Mouse (Mus musculus): ENCODE results near the gene Olfr1377.
"Not testable (repeated sequence)": the region's sequence is repeated elsewhere in the genome, so short reads cannot be mapped to it uniquely, and the experiment has no call there.

Gene Olfr1377

GRCm38 (mm10) chr11:50964886-50965285, 16.9 kb upstream of the Olfr1377 start:
- H3K4me3 ChIP-seq (replicated peaks; ENCODE audit: low read length), result no peak overlapping the region
- H3K9me3 ChIP-seq (ENCODE audit: low read length), result no peaks in the 10 kb centered on the region
- H3K36me3 ChIP-seq (ENCODE audit: insufficient read depth, low read length), result no peaks in the 10 kb centered on the region
- no peak for TF ChIP-seq NANOG (IDR thresholded peaks at IDR 0.05; ENCODE audit: borderline replicate concordance, low read length)
- TF ChIP-seq CTCF (conservative IDR thresholded peaks at IDR 0.05; ENCODE audit: low read length), result no peak
- no peak for TF ChIP-seq POU5F1 (IDR thresholded peaks at IDR 0.05; ENCODE audit: borderline replicate concordance, low read length)
- H3K4me1 ChIP-seq (replicated peaks; ENCODE audit: low read depth, low read length), result no peaks in the 10 kb centered on the region
- no peaks in the 10 kb centered on the region for H3K27me3 ChIP-seq (ENCODE audit: insufficient read depth, low read length)

GRCm38 (mm10) chr11:50966230-50966629, 15.5 kb upstream of the Olfr1377 start, which contains the start of gene Olfr1378:
Gene Olfr1378 (plus strand): TSS chr11:50966530.
- no peak within 1 kb of the TSS for H3K4me3 ChIP-seq (replicated peaks; ENCODE audit: low read length)
- H3K4me1 ChIP-seq (replicated peaks; ENCODE audit: low read depth, low read length), result no peaks in the 10 kb centered on the region
- H3K27me3 ChIP-seq (ENCODE audit: insufficient read depth, low read length), result no peaks in the 10 kb centered on the region
- TF ChIP-seq POU5F1 (IDR thresholded peaks at IDR 0.05; ENCODE audit: borderline replicate concordance, low read length) (no peak), NANOG (IDR thresholded peaks at IDR 0.05; ENCODE audit: borderline replicate concordance, low read length) (no peak), CTCF (conservative IDR thresholded peaks at IDR 0.05; ENCODE audit: low read length) (no peak)
- H3K9me3 ChIP-seq (ENCODE audit: low read length), result no peaks in the 10 kb centered on the region
- H3K36me3 ChIP-seq (ENCODE audit: insufficient read depth, low read length), result no peaks in the 10 kb centered on the region

GRCm38 (mm10) chr11:50977216-50977615, 4.6 kb upstream of the Olfr1377 start:
- TF ChIP-seq CTCF (conservative IDR thresholded peaks at IDR 0.05; ENCODE audit: low read length) (peak; percentile 50), NANOG (IDR thresholded peaks at IDR 0.05; ENCODE audit: borderline replicate concordance, low read length) (no peak)
- no peaks in the 10 kb centered on the region for H3K9me3 ChIP-seq (ENCODE audit: low read length)
- H3K4me1 ChIP-seq (replicated peaks; ENCODE audit: low read depth, low read length), result no peaks in the 10 kb centered on the region
- no peak overlapping the region for H3K4me3 ChIP-seq (replicated peaks; ENCODE audit: low read length)
- H3K27me3 ChIP-seq (ENCODE audit: insufficient read depth, low read length), result no peaks in the 10 kb centered on the region
- H3K36me3 ChIP-seq (ENCODE audit: insufficient read depth, low read length), result no peaks in the 10 kb centered on the region

GRCm38 (mm10) chr11:51003296-51003695, 21.5 kb downstream of the Olfr1377 start, which contains the start of gene Olfr51:
Gene Olfr51 (plus strand): TSS chr11:51003596.
- H3K36me3 ChIP-seq (ENCODE audit: insufficient read depth, low read length), result no peaks in the 10 kb centered on the region
- H3K27me3 ChIP-seq (ENCODE audit: insufficient read depth, low read length), result no peaks in the 10 kb centered on the region
- H3K9me3 ChIP-seq (ENCODE audit: low read length), result no peaks in the 10 kb centered on the region
- no peaks in the 10 kb centered on the region for H3K4me1 ChIP-seq (replicated peaks; ENCODE audit: low read depth, low read length)
- no peak within 1 kb of the TSS for H3K4me3 ChIP-seq (replicated peaks; ENCODE audit: low read length)
- no peak for TF ChIP-seq POU5F1 (IDR thresholded peaks at IDR 0.05; ENCODE audit: borderline replicate concordance, low read length)
- no peak for TF ChIP-seq NANOG (IDR thresholded peaks at IDR 0.05; ENCODE audit: borderline replicate concordance, low read length)
- TF ChIP-seq CTCF (conservative IDR thresholded peaks at IDR 0.05; ENCODE audit: low read length), result no peak

- Histone ChIP-seq H3K4me3 (replicated peaks; ENCODE audit: low read length) (no peak overlapping the region), H3K4me1 (replicated peaks; ENCODE audit: low read depth, low read length) (no peaks in the 10 kb centered on the region), H3K36me3 (ENCODE audit: insufficient read depth, low read length) (no peaks in the 10 kb centered on the region), H3K9me3 (ENCODE audit: low read length) (peaks cover 6% of the 10 kb centered on the region; the same call in 1 of the 2 replicates), H3K27me3 (ENCODE audit: insufficient read depth, low read length) (no peaks in the 10 kb centered on the region)
- no peak for TF ChIP-seq NANOG (IDR thresholded peaks at IDR 0.05; ENCODE audit: borderline replicate concordance, low read length)
Observed at GRCm38 (mm10) chr11:51011821-51012220, 30.1 kb downstream of the Olfr1377 start.

GRCm38 (mm10) chr11:51013936-51014335, 32.2 kb downstream of the Olfr1377 start, which contains the start of gene Olfr54:
Gene Olfr54 (plus strand): TSS chr11:51014236.
- Histone ChIP-seq H3K36me3 (ENCODE audit: insufficient read depth, low read length) (no peaks in the 10 kb centered on the region), H3K4me3 (replicated peaks; ENCODE audit: low read length) (no peak within 1 kb of the TSS), H3K9me3 (ENCODE audit: low read length) (peaks cover 6% of the 10 kb centered on the region; the same call in 1 of the 2 replicates), H3K4me1 (replicated peaks; ENCODE audit: low read depth, low read length) (no peaks in the 10 kb centered on the region), H3K27me3 (ENCODE audit: insufficient read depth, low read length) (no peaks in the 10 kb centered on the region)
- TF ChIP-seq NANOG (IDR thresholded peaks at IDR 0.05; ENCODE audit: borderline replicate concordance, low read length), result no peak
- TF ChIP-seq POU5F1 (IDR thresholded peaks at IDR 0.05; ENCODE audit: borderline replicate concordance, low read length), result no peak
- TF ChIP-seq CTCF (conservative IDR thresholded peaks at IDR 0.05; ENCODE audit: low read length), result no peak

- Histone ChIP-seq H3K36me3 (ENCODE audit: insufficient read depth, low read length) (no peaks in the 10 kb centered on the region), H3K9me3 (ENCODE audit: low read length) (peaks cover 4% of the 10 kb centered on the region; the same call in 1 of the 2 replicates), H3K4me3 (replicated peaks; ENCODE audit: low read length) (no peak overlapping the region), H3K4me1 (replicated peaks; ENCODE audit: low read depth, low read length) (no peaks in the 10 kb centered on the region), H3K27me3 (ENCODE audit: insufficient read depth, low read length) (no peaks in the 10 kb centered on the region)
- TF ChIP-seq CTCF (conservative IDR thresholded peaks at IDR 0.05; ENCODE audit: low read length) (no peak), POU5F1 (IDR thresholded peaks at IDR 0.05; ENCODE audit: borderline replicate concordance, low read length) (no peak), NANOG (IDR thresholded peaks at IDR 0.05; ENCODE audit: borderline replicate concordance, low read length) (no peak)
Observed at GRCm38 (mm10) chr11:51016341-51016740, 34.6 kb downstream of the Olfr1377 start.

GRCm38 (mm10) chr11:51026811-51027210, 45.0 kb downstream of the Olfr1377 start:
- H3K4me1 ChIP-seq (replicated peaks; ENCODE audit: low read depth, low read length); H3K9me3 ChIP-seq (ENCODE audit: low read length); H3K36me3 ChIP-seq (ENCODE audit: insufficient read depth, low read length); H3K4me3 ChIP-seq (replicated peaks; ENCODE audit: low read length); H3K27me3 ChIP-seq (ENCODE audit: insufficient read depth, low read length): not testable (repeated sequence)

GRCm38 (mm10) chr11:51029381-51029780, 47.6 kb downstream of the Olfr1377 start:
- H3K9me3 ChIP-seq (ENCODE audit: low read length); H3K27me3 ChIP-seq (ENCODE audit: insufficient read depth, low read length); H3K36me3 ChIP-seq (ENCODE audit: insufficient read depth, low read length); H3K4me3 ChIP-seq (replicated peaks; ENCODE audit: low read length): not testable (repeated sequence)
- peaks cover 21% of the 10 kb centered on the region for H3K4me1 ChIP-seq (replicated peaks; ENCODE audit: low read depth, low read length)
